Mouse (Mus musculus) embryonic facial prominence, embryonic 12.5 days (tissue): Measurements from ENCODE around the gene Ppie. TPM values are rescaled to one million over a fixed set of nuclear protein-coding genes. Genes with fewer than 3 reads are reported as not detected.
"Not testable (repeated sequence)": the region's sequence is repeated elsewhere in the genome, so short reads cannot be mapped to it uniquely, and the experiment has no call there.

Experiments used
- ATAC-seq: fragments of 200-750 bp; cut with Nextera tagmentation; 2 replicates; pipeline ENCODE4 v1.8.0; 2017; ENCODE audit not compliant: insufficient number of reproducible peaks, insufficient read depth, low FRiP score, low TSS enrichment
- H3K27ac ChIP-seq: fragments of 300-500 bp; sonication (generic); 2 replicates; pipeline ENCODE4 v1.5.1; 2016; ENCODE audit warnings: mild to moderate bottlenecking
- H3K27me3 ChIP-seq: fragments of 300-500 bp; sonication (generic); 2 replicates; pipeline ENCODE4 v1.6.1; 2016; ENCODE audit warnings: mild to moderate bottlenecking, moderate library complexity
- H3K36me3 ChIP-seq: fragments of 300-500 bp; sonication (generic); 2 replicates; pipeline ENCODE4 v1.6.1; 2016; ENCODE audit warnings: mild to moderate bottlenecking
- H3K4me1 ChIP-seq: fragments of 300-500 bp; sonication (generic); 2 replicates; pipeline ENCODE4 v1.6.1; 2016
- H3K4me2 ChIP-seq: fragments of 300-500 bp; sonication (generic); replicated peaks from 2 replicates; pipeline ENCODE4 v1.6.1; 2016; ENCODE audit warnings: mild to moderate bottlenecking, moderate library complexity
- H3K4me3 ChIP-seq: fragments of 300-500 bp; sonication (generic); 2 replicates; pipeline ENCODE4 v1.5.1; 2016; ENCODE audit warnings: mild to moderate bottlenecking
- H3K9ac ChIP-seq: fragments of 300-500 bp; sonication (generic); 2 replicates; pipeline ENCODE4 v1.6.1; 2016; ENCODE audit warnings: mild to moderate bottlenecking, moderate library complexity
- H3K9me3 ChIP-seq: fragments of 300-500 bp; sonication (generic); 2 replicates; pipeline ENCODE4 v1.6.1; 2016; ENCODE audit warnings: mild to moderate bottlenecking, moderate library complexity
- WGBS: fragments of 180-500 bp; shearing (Covaris S2); methylation state at CpG from one replicate; pipeline ENCODE4 v1.1.7; 2016; 5-methylcytosine and 5-hydroxymethylcytosine counted together
- polyA plus RNA-seq: library from polyadenylated mRNA; unstranded; fragments of >200 nt; fragmentation: Nextera tagmentation; extraction: Ambion mirVana; gene quantifications from 2 replicates; pipeline ENCODE4 v1.2.1, GENCODE M21; 2016

Ppie gene
- polyA plus RNA-seq, 1 experiment from 2014 or later, result 108 TPM

- ATAC-seq, result no peak
- Histone ChIP-seq H3K4me1 (no peaks in the 10 kb centered on the region), H3K9ac (no peak overlapping the region), H3K4me3 (no peak overlapping the region), H3K36me3 (no peaks in the 10 kb centered on the region), H3K27ac (no peak overlapping the region), H3K9me3 (no peaks in the 10 kb centered on the region), H3K27me3 (0 out of 2 replicates have a peak, but pooled peaks cover 3% of the 10 kb centered on the region), H3K4me2 (no peak overlapping the region)
- WGBS, result 24% methylated on average over 4 of the region's 4 CpGs
Measured at GRCm38 (mm10) chr4:123155004-123155403, 15.3 kb upstream of the Ppie start.

- H3K36me3 ChIP-seq, result no peaks in the 10 kb centered on the region
- WGBS, result 57% methylated on average over 5 of the region's 5 CpGs
- no peak overlapping the region for H3K4me2 ChIP-seq
- H3K9ac ChIP-seq, result no peak overlapping the region
- no peak overlapping the region for H3K4me3 ChIP-seq
- no peaks in the 10 kb centered on the region for H3K4me1 ChIP-seq
- no peaks in the 10 kb centered on the region for H3K9me3 ChIP-seq
- H3K27me3 ChIP-seq, result 0 out of 2 replicates have a peak, but pooled peaks cover 3% of the 10 kb centered on the region
- H3K27ac ChIP-seq, result no peak overlapping the region
- no peak for ATAC-seq
Measured at GRCm38 (mm10) chr4:123152976-123153375, 13.2 kb upstream of the Ppie start.

DNA sequence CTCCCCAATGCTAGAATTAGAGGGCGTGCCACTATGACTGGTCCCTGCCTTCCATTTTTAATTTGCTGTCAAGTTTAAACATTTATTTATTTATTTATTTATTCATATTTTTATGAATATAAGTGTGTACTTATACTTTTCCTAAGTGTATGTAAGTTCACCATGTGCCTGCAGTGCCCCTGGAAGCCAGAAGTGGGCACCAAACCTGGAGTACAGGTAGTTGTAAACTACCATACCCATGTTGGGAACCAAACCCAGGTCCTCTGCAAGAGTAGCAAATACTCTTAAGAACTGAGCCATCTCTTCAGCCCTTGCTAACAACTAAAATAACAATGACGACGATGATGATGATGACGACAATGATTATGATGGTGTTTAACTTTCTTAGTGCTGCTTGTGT lies 12.3 kb upstream of the Ppie start:
- H3K4me1 ChIP-seq, result no peaks in the 10 kb centered on the region
- H3K4me2 ChIP-seq, result no peak overlapping the region
- no peak for ATAC-seq
- 0 out of 2 replicates have a peak, but pooled peaks cover 3% of the 10 kb centered on the region for H3K27me3 ChIP-seq
- 79% methylated on average over 4 of the region's 4 CpGs for WGBS
- H3K9me3 ChIP-seq, result no peaks in the 10 kb centered on the region
- no peak overlapping the region for H3K27ac ChIP-seq
- H3K36me3 ChIP-seq, result no peaks in the 10 kb centered on the region
- H3K4me3 ChIP-seq, result no peak overlapping the region
- no peak overlapping the region for H3K9ac ChIP-seq

DNA sequence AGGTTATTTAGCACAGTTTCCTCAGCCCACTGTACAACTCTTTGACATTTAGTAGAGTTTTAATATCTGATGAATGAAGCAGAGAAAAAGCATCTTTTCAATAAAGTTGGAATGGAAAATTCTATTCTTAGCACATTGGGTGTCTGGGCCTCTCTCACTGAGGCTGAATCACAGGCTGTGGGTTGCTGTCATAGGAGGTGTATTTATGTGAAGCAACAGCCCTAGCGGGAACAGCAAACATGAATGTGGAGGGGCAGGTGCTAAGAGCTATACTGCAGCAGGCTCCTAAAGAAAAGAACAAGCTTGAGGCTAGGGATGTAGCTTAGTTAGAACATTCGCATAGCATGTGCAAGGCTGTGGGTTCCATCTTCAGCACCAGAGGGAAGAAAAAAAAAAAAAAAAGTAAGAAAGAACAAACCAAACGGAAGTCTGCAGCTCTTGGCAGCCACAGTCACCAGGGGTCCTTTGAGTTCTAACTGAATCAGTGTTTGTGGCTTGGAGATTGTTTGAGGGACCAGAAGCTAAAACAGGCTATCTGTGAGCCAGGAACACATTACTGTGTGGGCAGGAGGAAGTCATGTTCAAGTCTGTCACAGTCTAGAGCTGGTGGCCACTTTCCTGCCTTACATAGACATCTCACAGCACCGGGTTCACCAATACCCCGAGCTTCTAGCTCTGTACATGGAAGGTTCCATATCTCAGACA lies 7.8 kb upstream of the Ppie start:
- Histone ChIP-seq H3K9me3 (no peaks in the 10 kb centered on the region), H3K27me3 (no peaks in the 10 kb centered on the region), H3K36me3 (no peaks in the 10 kb centered on the region), H3K4me1 (no peaks in the 10 kb centered on the region), H3K27ac (no peak overlapping the region), H3K4me3 (no peak overlapping the region), H3K4me2 (no peak overlapping the region), H3K9ac (no peak overlapping the region)
- WGBS, result 72% methylated on average over 5 of the region's 5 CpGs
- no peak for ATAC-seq

- no peaks in the 10 kb centered on the region for H3K9me3 ChIP-seq
- no peak overlapping the region; the same call in 1 of the 2 replicates for H3K4me2 ChIP-seq
- 92% methylated on average over 3 of the region's 3 CpGs for WGBS
- H3K4me1 ChIP-seq, result peaks cover 12% of the 10 kb centered on the region
- no peak overlapping the region for H3K4me3 ChIP-seq
- H3K27ac ChIP-seq, result no peak overlapping the region
- no peak overlapping the region for H3K9ac ChIP-seq
- ATAC-seq, result no peak
- H3K36me3 ChIP-seq, result peaks cover 35% of the 10 kb centered on the region
- H3K27me3 ChIP-seq, result no peaks in the 10 kb centered on the region
Measured at GRCm38 (mm10) chr4:123137551-123137950, 2.2 kb downstream of the Ppie start.

DNA sequence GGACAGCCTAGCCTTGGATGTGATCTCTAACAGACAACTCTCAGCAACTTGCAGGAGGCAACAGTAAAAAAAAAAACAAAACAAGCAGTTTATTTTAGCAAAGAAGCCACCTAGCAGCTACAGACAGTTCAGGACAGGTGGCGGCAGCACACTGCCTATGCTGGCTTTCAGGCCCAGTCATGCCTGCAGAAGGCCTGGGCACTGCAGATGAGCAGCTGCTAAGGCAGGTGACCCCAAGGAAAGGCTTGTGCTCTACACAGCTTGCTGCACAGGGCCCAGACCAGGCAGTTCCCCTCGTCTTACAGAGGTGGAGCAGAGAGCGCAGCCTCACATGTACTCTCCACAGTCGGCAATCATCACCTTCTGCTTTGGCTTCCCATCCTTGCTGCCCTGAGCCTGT lies 12.7 kb downstream of the Ppie start:
- Histone ChIP-seq H3K9me3 (no peaks in the 10 kb centered on the region), H3K4me2 (no peak overlapping the region), H3K27me3 (no peaks in the 10 kb centered on the region), H3K4me3 (no peak overlapping the region), H3K4me1 (no peaks in the 10 kb centered on the region), H3K9ac (no peak overlapping the region), H3K27ac (no peak overlapping the region), H3K36me3 (peaks cover 69% of the 10 kb centered on the region)
- WGBS, result 86% methylated on average over 4 of the region's 4 CpGs
- no peak for ATAC-seq

GRCm38 (mm10) chr4:123126626-123127025 lies 13.1 kb downstream of the Ppie start:
- H3K9me3 ChIP-seq, result no peaks in the 10 kb centered on the region
- ATAC-seq, result no peak
- no peak overlapping the region for H3K4me2 ChIP-seq
- no peaks in the 10 kb centered on the region for H3K27me3 ChIP-seq
- H3K4me1 ChIP-seq, result no peaks in the 10 kb centered on the region
- no peak overlapping the region for H3K27ac ChIP-seq
- 98% methylated on average over 7 of the region's 7 CpGs for WGBS
- H3K4me3 ChIP-seq, result no peak overlapping the region
- H3K9ac ChIP-seq, result no peak overlapping the region
- H3K36me3 ChIP-seq, result peaks cover 65% of the 10 kb centered on the region

GRCm38 (mm10) chr4:123121286-123121685 lies 18.5 kb downstream of the Ppie start:
- Histone ChIP-seq H3K36me3 (peaks cover 19% of the 10 kb centered on the region), H3K9me3 (no peaks in the 10 kb centered on the region), H3K27me3 (peaks cover 10% of the 10 kb centered on the region), H3K4me3 (no peak overlapping the region), H3K4me2 (no peak overlapping the region), H3K27ac (no peak overlapping the region), H3K9ac (no peak overlapping the region), H3K4me1 (no peaks in the 10 kb centered on the region)
- WGBS, result 83% methylated on average over 2 of the region's 2 CpGs
- no peak for ATAC-seq

- WGBS, result 14% methylated on average over 40 of the region's 42 CpGs
- peak overlapping the region; percentile 36 for H3K4me3 ChIP-seq
Measured at GRCm38 (mm10) chr4:123116640-123117039, 23.1 kb downstream of the Ppie start.

GRCm38 (mm10) chr4:123116011-123116410 lies 23.7 kb downstream of the Ppie start, which contains the start of gene Oxct2b:
Gene Oxct2b (plus strand): TSS chr4:123116266.
- H3K4me1 ChIP-seq, result no peaks in the 10 kb centered on the region
- no peaks in the 10 kb centered on the region for H3K9me3 ChIP-seq
- ATAC-seq, result no peak
- H3K27ac ChIP-seq, result no peak within 1 kb of the TSS
- 0 out of 2 replicates have a peak within 1 kb of the TSS, but pooled peaks have one; percentile 39 for H3K9ac ChIP-seq
- no peaks in the 10 kb centered on the region for H3K36me3 ChIP-seq
- H3K4me3 ChIP-seq, result peak within 1 kb of the TSS; percentile 36
- H3K27me3 ChIP-seq, result peaks cover 21% of the 10 kb centered on the region
- 15% methylated on average over 22 of the region's 22 CpGs for WGBS
- H3K4me2 ChIP-seq, result peak within 1 kb of the TSS; percentile 57

More at GRCm38 (mm10) chr4:123116640-123117039, 23.1 kb downstream of the Ppie start:
- not testable (repeated sequence) for H3K9ac ChIP-seq, H3K4me1 ChIP-seq, ATAC-seq, H3K36me3 ChIP-seq, H3K9me3 ChIP-seq, H3K27ac ChIP-seq
- H3K4me2 ChIP-seq, result peak overlapping the region; percentile 57
- peaks cover 21% of the 10 kb centered on the region for H3K27me3 ChIP-seq

DNA sequence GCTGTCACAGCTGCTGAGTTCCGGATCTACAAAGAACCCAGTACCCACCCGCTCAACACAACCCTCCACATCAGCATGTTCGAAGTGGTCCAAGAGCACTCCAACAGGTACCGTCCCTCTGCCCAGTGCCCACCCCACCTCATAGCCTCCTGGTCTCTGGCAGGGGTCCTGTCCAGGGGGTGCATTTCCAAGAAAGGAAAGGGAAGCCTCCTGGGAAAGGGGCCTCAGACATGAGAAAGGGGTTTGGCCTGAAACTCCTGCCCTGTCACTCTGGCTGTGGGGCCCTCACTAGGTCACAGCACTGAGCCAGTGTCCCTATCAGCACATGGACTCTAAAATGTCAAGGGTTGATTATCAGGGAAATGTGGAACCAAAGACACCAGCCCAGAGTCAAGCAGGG lies 25.1 kb downstream of the Ppie start:
- H3K36me3 ChIP-seq, H3K9me3 ChIP-seq, H3K9ac ChIP-seq, ATAC-seq, H3K4me3 ChIP-seq, H3K27ac ChIP-seq, H3K4me1 ChIP-seq, H3K4me2 ChIP-seq: not testable (repeated sequence)
- H3K27me3 ChIP-seq, result peaks cover 21% of the 10 kb centered on the region
- WGBS, result 90% methylated on average over 4 of the region's 4 CpGs

- Histone ChIP-seq H3K9ac (no peak overlapping the region), H3K4me2 (no peak overlapping the region), H3K4me3 (no peak overlapping the region), H3K4me1 (no peaks in the 10 kb centered on the region), H3K27me3 (peaks cover 17% of the 10 kb centered on the region), H3K36me3 (no peaks in the 10 kb centered on the region), H3K27ac (no peak overlapping the region), H3K9me3 (no peaks in the 10 kb centered on the region)
- WGBS, result 74% methylated on average over 8 of the region's 8 CpGs
- no peak for ATAC-seq
Measured at GRCm38 (mm10) chr4:123112216-123112764, 27.5 kb downstream of the Ppie start.
